Mouse (Mus musculus): ENCODE measurements at regions not wholly inside any gene's neighbourhood (a gene's known extent, or its start where the extent isn't known, plus 50 kb on each side); places are given as distances from the start of the nearest gene placed in this dataset.

DNA sequence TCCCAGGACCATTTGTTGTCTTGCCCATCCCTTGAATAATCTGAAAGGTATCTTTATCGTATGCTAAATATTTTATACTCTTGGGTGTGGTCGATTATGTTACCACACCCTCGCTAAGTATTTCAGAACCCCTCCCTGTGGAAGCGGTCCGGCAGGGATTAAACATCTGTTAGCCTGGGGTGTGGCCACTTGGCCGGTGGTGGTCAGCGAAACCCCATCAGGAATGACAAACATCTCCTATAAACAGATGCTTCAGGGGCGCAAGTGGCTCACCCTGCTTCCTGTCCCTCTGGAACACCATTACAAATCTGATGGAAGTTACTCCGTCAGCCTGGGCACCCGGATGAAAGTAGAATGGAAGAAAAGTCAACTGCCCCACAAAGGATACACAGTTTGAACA lies 119.8 kb upstream of the Dyrk2 start:
- TF ChIP-seq CTCF (IDR thresholded peaks at IDR 0.05; ENCODE audit: extremely low read depth, insufficient read length, insufficient replicate concordance, low read depth, low read length) (no peak), POLR2A (IDR thresholded peaks at IDR 0.05; ENCODE audit: low read depth, low read length) (no peak)
